Mouse (Mus musculus): ENCODE data around the gene Ifna7.

Ifna7 gene

DNA sequence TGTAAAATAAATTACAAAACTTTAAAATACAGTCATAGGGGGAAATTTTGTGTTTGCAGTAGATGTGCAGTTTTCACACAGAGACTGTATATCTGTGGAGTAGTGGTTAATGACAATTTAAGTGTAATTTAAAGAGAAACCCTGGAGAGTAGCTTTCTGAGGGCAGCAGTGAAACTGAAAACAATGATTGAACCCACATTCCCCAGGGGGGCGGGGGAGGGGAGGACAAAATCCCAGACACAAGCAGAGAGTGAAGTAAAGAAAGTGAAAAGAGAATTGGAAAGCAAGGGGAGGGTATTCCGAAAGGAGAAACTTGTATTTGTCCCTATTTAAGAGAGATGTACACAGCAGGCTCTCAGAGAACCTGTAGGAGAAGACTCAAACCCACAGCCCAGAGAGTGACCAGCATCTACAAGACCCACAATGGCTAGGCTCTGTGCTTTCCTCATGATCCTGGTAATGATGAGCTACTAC is 25.4 kb downstream of the Ifna7 start, which contains the start of gene Ifna4:
TSS of gene Ifna4 (plus strand) at position 424 of the 474 bp plus-strand sequence.
- no peak for DNase-seq

DNA sequence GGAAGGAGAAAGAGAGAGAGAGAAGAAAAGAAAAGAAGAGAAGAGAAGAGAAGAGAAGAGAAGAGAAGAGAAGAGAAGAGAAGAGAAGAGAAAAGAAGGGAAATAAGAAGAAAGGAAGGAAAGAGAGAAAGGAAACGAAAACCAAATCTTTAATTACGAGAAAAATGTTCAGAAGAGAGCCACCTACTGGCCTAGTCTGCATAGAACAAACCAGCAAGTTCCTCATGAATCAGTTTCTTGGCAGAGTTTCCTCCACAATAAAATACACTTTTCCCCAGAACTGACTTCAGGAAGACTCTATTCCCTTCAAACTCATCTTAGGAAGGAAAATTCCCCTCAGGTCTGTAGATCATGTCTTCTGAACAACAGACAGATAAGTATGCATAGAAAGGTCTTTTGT is 29.3 kb downstream of the Ifna7 start:
- DNase-seq = no peak

DNA sequence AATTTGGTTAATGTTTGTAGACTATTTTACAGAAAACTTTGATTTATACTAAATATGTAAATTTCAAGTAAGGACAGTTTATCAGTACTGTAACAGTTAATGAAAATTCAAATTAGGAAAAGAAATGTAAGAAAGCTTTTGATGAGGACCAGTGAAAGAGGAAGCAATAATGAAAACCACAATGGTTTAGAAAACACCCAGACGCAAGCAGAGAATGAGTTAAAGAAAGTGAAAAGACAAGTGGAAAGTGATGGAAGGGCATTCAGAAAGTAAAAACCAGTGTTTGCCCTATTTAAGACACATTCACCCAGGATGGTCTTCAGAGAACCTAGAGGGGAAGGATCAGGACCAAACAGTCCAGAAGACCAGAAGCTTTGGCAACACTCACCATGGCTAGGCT is 33.7 kb downstream of the Ifna7 start, which contains the start of gene Ifna1:
TSS of gene Ifna1 (plus strand) at position 390 of the 400 bp plus-strand sequence.
- no peak for DNase-seq

DNA sequence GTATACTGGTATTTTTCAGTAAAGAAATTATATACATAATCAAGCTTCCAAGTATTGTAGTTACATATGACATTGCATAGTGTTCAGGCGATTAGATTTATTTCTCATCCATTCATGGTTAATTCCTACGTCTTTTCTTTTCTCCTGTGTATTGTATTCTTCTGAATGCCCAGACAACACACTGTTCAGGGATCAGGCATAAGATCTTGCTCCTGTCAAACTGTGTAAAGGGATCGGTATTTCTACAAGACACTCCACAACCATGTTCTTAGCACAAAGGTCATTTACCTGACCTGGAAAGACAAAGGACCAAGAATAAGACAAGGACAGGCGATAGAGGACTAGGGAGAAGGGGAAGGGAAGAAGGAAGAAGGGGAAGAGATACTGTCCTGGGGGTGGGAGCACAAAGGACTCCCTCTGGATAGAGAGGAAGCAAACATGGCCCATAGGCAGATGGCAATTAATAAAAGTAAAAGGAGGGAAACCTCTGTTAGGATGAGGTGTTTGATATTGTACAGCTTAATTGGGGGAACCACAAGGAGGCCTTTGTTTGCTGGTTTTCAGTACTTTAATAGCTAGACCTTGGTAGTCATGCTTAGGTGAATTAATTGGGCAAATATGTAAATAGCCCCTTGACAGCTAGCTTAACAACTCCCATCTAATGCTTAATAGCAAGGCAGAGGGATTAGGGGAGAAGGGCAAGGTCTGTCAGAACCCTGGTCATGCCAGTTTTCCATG is 35.2 kb downstream of the Ifna7 start:
- DNase-seq = no peak

DNA sequence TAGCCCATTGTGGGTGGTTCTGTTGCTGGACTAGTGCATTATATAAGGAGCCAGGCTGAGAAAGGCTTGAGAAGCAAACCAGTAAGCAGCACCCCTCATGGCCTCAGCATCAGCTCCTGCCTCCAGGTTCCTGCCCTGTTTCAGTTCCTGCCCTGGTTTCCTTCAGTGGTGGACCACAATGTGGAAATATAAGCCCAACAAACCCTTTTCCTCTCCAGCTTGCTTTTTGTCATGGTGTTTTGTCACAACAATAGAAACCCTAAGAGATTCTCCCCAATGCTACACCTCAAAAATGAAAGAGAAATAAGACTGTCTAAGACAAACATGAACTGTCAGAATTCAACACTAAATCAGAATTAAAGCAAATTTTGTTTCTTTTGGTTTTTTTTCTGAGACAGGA is 43.2 kb downstream of the Ifna7 start:
- no peak for DNase-seq

DNA sequence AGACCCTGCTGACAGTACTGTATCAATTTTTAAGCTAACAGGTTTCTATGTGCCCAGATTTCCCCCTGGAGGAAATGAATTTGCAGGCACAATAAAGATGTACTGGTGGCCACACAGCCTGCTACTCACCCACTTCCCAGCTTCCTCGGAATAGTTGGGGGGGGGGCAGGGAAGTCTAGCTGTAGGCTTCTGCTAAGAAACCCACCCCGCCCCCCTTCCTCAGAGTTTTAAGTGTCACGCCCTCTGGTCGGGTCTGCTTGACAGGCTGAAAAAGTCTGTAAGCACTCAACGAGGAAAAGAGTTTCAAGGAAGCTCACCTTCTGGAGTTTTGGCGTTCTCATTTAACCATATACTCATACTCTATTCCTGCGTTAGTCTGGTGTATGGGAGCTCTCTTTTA is 47.3 kb downstream of the Ifna7 start:
- no peak for DNase-seq

DNA sequence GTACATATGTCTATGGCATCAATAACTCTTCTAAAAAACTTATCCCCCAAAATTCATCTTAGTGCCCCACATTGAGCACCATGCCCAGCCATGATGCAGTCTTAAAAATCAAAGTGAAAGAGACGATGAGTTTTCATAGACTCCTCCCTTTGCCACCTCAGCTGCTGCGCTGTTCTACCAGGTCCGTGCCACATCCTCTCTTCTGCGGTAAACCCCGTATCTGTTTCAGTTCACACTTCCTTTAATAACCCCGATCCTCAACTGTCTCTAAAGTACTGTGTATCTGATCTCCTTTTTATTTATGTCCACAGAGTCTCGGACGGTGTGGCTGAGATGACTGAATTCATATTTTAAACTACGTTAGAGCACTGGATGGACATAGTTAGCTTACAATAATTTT is 48.6 kb downstream of the Ifna7 start:
- peak; percentile 5 for DNase-seq

DNA sequence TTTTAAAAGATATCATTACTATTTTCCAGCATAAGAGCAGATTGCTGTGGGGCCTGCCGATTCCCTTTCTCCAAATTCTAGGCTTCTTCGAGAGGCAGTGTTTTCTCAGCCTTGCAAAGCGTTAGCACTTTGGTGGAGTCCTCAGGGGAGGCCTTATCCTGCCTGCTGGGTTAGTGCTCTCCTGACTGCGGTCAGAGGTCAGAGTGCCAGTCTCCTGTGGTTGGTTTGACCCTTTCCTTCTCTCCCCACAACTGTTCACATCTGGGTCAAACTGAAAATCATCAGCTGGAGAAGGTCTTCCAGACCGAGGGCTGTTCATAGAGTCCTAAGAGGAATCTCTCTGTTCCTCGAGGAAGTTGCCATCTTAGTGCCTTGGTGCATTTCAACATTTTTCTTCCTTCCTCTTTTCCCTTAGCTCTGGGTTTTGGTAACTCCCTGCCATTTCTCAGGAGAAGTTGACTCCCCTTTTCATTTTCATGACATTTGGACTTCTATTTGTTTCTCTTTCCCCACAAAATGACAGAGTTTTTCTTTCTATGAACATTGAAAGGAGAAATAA is 49.1 kb downstream of the Ifna7 start:
- no peak for DNase-seq
